Mouse (Mus musculus): ENCODE measurements around the gene Nudt6.

Gene Nudt6

GRCm38 (mm10) chr3:37370407-37370806 lies 49.6 kb downstream of the Nudt6 start:
- H3K36me3 ChIP-seq (ENCODE audit: control insufficient read depth, insufficient read depth, low read length, poor library complexity, severe bottlenecking) = no peaks in the 10 kb centered on the region
- H3K27me3 ChIP-seq (ENCODE audit: control insufficient read depth, insufficient read depth, low read length, poor library complexity, severe bottlenecking) = no peaks in the 10 kb centered on the region
- DNase-seq (ENCODE audit: low read depth, low spot score) = no peak

- no peak for DNase-seq (ENCODE audit: low read depth, low spot score)
- no peaks in the 10 kb centered on the region for H3K36me3 ChIP-seq (ENCODE audit: control insufficient read depth, insufficient read depth, low read length, poor library complexity, severe bottlenecking)
Measured at GRCm38 (mm10) chr3:37366381-37367053, 53.5 kb downstream of the Nudt6 start.

GRCm38 (mm10) chr3:37365976-37366375 lies 54.0 kb downstream of the Nudt6 start:
- no peak for DNase-seq (ENCODE audit: low read depth, low spot score)

More at GRCm38 (mm10) chr3:37366381-37367053, 53.5 kb downstream of the Nudt6 start:
- no peaks in the 10 kb centered on the region for H3K27me3 ChIP-seq (ENCODE audit: control insufficient read depth, insufficient read depth, low read length, poor library complexity, severe bottlenecking)

GRCm38 (mm10) chr3:37365144-37365543 lies 54.9 kb downstream of the Nudt6 start:
- no peak for DNase-seq (ENCODE audit: low read depth, low spot score)
- H3K27me3 ChIP-seq (ENCODE audit: control insufficient read depth, insufficient read depth, low read length, poor library complexity, severe bottlenecking) = no peaks in the 10 kb centered on the region
- no peaks in the 10 kb centered on the region for H3K36me3 ChIP-seq (ENCODE audit: control insufficient read depth, insufficient read depth, low read length, poor library complexity, severe bottlenecking)

More at GRCm38 (mm10) chr3:37365976-37366375, 54.0 kb downstream of the Nudt6 start:
- Histone ChIP-seq H3K27me3 (ENCODE audit: control insufficient read depth, insufficient read depth, low read length, poor library complexity, severe bottlenecking) (no peaks in the 10 kb centered on the region), H3K36me3 (ENCODE audit: control insufficient read depth, insufficient read depth, low read length, poor library complexity, severe bottlenecking) (no peaks in the 10 kb centered on the region)

GRCm38 (mm10) chr3:37360729-37361128 lies 59.3 kb downstream of the Nudt6 start:
- no peaks in the 10 kb centered on the region for H3K27me3 ChIP-seq (ENCODE audit: control insufficient read depth, insufficient read depth, low read length, poor library complexity, severe bottlenecking)
- H3K36me3 ChIP-seq (ENCODE audit: control insufficient read depth, insufficient read depth, low read length, poor library complexity, severe bottlenecking) = no peaks in the 10 kb centered on the region
- DNase-seq (ENCODE audit: low read depth, low spot score) = no peak
